Mouse (Mus musculus) CD4-positive, CD25-positive, alpha-beta regulatory T cell, adult 2 months (primary cell): Measurements from ENCODE around the gene Ano10.
"Not testable (repeated sequence)": the region's sequence is repeated elsewhere in the genome, so short reads cannot be mapped to it uniquely, and the experiment has no call there.

Source experiments
- DNase-seq: peaks from one replicate; pipeline ENCODE4 v3.0.0-alpha.2; 2012; ENCODE audit warnings: low read depth, low spot score

The Ano10 gene

DNA sequence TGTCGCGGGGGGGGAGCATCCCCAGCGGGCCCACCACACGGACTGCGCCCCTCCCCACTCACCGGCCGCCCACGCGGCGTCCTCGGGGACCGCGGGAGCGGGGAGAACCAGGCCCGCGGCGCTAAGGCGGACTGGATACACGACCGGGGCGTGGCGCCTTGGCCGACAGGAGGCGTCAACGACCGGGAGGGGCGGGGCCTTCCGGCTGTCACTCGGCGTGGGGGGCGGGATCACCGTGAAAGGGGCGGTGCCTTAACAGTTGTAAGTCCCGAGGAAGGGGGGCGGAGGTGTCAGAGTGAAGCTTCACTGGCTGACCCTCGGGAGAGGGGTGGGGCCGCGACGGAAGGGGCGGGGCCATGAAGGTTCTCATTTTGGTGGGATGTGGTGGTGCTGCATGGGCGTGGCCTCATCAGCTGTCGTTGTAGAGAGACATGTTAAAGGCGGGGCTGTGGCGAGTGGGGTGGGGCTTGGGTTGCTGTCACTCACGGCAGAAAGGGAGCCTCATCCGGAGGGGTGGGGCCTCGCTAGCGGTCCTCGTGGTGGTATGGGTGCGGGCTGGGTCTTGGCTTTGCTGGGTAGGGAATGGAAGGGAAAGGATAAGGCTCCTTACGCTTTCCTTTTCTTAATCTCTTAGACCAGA lies at the start of gene Ano10:
Gene Ano10 (minus strand): TSS at position 182 of the 640 bp plus-strand sequence.
- DNase-seq = peak; percentile 100

DNA sequence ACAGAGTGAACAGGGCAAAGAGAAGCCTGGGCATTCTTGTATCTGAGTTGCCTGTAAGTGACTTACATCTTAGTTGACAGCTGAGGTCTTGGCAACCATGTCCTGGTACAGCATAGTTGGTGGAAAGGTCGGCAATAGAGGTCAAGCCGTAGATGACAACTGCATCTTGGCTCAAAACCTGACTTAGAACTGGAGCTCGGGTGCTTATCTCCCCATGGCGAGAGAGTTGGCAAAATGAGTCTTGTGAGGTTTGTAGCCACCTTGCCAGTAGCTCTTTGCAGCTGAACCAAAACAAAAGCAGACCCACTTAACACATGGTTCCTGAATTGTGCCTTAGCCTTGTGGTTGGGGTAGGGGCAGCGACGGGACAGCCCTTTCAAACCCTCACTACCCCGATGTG lies 49.2 kb upstream of the Ano10 start:
- no peak for DNase-seq

DNA sequence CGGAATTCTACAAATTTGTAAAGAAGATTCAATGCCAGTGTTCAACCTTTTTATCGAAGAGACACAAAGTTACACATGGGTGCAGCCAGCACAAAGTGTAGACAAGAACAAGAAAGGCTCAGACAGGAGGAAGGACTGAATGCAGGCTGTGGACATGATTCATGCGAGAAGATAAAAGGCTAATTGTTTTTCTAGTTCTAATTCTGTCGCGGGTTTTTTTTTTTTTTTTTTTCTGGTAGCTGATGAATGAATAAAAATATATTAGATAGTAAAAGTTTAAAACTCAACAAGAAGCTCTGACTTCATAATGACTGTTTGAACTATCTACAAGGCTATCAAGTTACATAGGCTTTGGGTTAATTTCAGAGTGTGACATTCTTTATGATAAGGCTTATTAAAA lies 45.7 kb upstream of the Ano10 start:
- DNase-seq = no peak

DNA sequence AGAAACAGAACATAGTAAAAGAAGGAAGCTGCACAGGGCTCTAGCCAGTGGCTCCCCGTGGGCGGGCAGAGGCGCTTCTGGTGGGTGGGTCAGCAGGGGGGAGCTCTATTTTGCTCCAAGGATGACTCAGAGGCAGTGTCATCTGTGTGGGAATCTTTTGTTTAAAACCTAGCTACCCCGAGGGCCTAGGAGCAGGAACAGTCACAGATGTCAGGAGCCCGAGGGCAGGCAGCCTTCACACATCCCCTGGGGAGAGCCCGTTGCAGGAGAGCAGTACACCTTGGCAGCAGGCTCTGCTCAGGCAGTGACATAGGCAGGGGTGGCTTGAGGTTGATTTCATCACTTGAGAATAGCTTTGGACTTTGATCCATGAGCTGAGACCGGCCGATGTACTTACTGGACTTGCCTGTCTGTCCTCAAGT lies 43.3 kb upstream of the Ano10 start:
- DNase-seq = no peak

DNA sequence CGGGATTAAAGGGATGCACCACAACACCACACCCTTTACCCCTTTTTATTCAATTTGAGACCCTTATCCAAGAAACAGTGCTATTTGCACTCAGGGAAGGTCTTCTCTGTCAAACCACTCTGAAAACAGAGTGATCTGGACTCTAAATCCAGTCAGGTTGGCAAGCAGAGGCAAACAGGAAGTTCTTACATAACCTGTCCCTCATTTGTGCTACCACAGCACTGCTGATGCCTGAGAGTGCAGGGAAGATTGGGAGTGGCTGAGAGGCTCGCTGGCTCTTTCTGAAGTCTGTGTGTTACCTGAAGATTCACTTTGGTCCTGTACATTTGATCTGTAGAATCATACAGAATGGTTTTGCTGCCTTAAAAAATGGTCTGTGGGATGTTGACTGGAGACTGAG lies 42.5 kb upstream of the Ano10 start:
- no peak for DNase-seq

DNA sequence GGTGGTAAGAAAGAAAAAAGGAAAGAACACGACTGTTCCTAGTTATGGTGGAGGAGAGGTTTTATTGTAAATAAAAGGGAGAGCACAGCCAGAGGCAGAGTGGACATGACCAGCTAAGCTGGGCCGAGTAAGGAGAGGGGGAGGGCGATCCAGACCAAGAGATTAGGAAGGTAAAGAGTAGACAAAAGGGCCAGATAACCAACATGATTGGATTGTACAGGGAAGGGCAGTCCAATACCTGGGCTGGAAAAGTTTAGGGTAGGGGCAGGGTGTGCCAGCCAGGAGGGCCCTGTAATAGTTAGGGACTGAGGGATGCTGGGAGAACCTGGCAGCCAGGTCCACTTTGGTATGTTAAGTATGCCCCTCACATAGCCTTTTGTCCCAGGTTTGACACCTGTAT lies 34.0 kb upstream of the Ano10 start:
- no peak for DNase-seq

DNA sequence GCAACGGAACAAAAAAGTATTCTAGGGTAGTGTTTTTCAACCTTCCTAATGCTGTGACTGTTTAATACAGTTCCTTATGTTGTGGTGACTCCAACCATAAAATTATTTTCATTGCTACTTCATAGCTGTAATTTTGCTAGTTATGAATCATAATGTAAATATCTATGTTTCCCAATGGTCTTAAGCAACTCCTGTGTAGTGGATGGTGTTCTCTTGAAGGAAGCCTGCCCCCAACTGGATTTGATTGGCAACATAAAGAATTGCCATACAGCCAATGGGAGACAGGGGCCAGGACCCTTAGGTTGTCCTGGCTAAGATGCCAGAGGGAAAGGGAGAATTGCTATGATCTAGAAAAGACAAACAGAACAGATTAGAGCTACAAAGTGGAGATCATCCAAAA lies 31.8 kb upstream of the Ano10 start:
- DNase-seq = no peak

DNA sequence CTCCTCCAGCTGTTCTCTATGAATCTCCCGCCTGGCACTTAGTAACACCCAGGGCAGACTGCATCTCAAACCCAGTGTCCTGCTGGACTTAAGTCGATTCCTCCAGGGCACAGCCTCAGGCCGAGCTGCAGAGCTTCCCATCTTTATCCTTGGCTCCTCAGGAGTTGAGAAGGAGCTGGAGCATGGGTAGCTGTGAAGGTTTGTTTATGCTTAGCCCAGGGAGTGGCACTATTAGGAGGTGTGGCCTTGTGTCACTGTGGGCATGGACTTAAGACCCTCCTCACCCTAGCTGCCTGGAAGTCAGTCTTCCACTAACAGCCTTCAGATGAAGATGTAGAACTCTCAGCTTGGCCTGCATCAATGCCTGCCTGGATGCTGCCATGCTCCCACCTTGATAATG lies 28.1 kb upstream of the Ano10 start:
- DNase-seq = no peak

DNA sequence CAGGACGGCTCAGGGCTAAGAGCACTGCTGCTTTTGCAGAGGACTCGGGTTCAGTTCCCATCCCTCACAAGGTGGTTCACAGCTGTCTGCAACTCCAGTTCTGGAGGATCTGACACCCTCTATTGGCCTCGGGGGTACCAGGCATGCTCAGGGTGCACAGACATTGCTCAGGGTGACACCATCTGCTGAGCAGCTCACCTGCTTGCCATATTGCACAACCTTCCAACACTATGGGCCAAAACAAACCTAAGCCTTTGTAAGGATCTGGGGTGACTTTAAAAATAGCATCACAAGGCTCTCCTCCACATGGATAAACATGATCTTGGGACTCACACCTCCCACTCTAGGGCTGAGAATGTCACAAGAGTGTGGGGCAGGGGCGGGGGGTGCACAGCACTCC lies 26.4 kb upstream of the Ano10 start:
- no peak for DNase-seq

DNA sequence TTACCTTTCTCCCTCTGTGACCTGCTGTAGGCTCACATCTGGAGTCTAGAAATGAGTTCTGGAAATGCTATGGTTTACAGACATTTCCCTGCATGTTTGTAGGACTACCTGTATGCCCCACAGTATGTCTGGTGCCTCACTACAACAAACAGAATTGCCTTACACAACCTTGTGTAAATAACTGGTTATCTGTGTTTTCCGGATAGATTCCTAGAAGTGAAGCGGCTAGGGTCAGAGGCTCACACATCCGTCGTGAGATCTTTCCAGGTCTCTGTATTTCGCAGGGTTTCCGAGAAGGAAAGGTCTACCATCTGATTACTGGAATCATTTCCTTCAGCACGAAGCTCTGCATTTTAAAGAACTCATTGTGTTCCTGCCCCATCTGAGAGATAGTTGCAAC lies 22.3 kb upstream of the Ano10 start:
- DNase-seq = no peak

DNA sequence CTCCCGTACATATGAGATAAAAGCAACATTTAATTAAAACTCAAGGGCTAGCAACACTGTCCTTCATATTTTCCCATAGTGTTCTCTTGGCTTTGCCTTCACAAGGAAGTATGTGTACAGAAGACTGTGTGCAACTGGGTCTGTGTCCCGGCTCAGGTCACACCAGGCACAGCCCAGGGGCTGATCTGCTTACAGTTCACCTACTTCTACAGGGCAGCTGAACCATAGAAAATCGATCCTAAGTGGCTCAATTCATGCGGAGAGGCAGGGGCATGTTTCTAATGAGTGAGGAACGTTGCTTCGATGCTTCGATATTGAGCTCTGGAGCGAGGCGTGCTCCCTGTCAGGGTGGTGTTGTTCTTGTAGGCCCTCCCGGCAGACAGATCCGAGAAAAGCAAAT lies 21.3 kb upstream of the Ano10 start:
- no peak for DNase-seq

DNA sequence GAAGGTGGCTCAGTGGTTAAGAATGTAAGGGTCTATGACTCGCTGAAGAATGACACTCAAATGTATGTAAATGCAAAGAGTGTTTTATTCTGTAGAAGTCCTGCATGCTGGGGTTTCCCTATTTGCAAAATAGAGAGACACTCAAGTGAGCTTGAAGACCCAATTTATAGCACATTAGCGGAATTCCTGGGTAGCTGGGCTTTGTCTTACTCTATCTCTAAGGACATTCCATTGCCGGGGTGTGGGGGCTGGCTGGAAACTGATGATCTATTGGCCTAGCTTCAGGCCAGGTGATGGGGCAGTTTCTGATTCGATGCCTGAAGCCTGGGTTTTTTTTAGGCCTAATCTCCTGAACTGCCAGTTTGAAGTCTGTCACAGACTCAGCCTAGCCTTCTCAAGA lies 20.7 kb upstream of the Ano10 start:
- DNase-seq = no peak

DNA sequence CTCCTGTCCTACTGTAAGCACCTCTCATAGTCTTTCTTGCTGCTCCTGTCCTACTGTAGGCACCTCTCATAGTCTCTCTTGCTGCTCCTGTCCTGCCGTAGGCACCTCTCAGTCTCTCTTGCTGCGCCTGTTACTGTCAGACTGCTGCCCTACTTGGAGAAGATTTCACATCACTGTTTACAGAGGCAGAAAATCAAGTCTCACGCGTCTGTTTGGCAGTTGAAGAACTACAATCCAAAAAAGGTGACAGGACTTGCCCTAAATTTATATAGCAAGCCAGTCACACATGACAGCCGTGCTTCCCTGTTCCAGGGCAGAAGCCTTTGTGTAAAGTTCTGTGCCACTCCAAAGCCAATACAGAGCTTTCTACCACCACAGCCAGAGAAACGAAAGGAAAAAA lies 20.2 kb upstream of the Ano10 start:
- DNase-seq = no peak

DNA sequence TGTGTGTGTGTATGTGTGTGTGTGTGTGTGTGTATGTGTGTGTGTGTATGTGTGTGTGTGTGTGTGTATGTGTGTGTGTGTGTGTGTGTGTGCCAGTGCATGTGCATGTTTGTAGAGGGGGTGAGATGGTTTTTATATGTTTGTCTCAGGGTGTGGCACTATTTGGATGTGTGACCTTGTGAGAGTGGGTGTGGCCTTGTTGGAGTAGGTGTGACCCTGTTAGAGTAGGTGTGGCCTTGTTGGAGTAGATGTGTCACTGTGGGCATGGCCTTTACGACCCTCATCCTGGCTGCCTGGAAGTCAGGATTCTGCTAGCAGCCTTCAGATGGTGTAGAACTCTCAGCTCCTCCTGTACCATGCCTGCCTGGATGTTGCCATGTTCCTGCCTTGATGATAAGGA lies 18.9 kb upstream of the Ano10 start:
- DNase-seq = not testable (repeated sequence)

DNA sequence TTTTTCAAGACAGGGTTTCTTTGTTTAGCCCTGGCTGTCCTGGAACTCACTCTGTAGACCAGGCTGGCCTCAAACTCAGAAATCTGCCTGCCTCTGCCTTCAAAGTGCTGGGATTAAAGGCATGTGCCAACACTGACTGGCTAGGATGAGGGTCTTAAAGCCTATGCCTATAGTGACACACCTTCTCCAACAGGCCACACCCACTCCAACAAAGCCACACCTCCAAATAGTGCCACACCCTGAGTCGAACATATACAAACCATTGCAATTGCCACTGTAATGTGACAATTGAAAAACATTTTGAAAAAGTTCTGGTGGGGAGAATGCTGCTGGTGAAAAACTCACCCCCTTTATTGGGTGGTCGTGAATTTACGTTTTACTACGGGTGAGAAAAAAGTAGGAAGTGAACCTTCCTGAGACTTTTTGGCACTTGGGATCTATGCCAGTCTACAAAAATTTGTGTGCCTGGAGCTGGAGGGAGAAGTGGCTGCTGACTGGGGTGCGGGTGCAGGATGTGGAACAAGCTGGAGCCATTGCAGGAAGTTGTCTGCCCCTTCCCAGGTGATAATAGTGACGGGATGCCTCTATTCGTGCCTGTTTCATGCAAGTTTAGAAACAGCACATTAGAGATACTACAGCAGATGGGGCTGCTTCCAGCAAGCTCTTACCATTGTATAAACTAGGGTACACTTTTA lies 18.2 kb upstream of the Ano10 start:
- DNase-seq = no peak

DNA sequence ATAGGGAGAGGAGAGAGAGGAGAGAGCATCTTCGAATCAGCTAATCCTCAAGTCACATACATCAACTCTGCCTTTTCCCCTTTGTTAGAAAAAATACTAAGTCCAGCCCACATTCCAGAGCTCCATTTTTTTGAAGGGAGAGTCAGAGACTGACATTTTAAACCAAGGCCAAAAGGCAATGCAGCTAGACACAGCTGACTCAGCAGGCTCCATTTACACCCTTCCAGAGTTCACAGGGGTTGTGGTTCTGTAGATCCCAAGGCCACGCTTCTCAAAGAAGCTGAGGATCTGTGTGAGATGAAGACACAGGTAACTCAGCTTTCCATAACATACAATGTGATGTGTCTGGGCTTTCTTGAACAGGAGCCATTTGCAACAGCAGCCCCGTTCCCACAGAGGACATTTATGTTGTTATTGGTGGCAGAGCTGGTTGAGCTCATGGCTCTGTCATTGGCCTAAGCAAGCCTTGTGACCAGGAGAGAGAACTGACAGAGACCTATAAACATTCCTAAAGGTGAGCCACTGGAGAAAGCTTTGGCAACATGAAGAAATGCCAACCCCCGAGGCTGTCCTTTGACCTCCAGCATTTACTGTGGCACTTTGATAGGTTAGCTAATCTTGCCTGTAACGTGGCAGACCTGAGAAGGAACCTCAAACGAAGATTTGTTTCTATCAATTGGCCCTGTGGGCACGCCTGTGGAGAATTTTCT lies 17.0 kb upstream of the Ano10 start:
- peak; percentile 5 for DNase-seq

DNA sequence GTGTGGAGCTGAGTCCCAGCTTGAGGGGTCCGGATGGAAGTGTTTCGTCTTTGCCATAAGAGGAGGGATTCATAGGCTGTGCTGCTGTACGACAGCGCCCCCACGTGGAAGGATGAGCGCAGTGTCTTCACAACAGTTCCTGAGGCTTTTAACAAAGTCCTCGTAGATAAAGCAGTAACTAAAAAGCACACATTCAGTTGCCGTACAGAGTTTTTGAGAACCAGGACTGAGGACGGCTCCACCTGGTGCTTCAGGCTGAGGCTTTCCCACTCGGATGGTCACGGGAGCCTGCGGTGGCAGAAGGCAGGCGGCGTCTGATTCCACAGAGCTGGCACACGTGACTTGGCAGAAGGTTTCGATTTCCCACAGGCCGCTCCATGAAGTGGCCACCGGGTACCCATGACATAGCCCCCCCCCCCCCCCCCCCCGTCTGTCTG lies 16.4 kb upstream of the Ano10 start:
- DNase-seq = peak; percentile 91

DNA sequence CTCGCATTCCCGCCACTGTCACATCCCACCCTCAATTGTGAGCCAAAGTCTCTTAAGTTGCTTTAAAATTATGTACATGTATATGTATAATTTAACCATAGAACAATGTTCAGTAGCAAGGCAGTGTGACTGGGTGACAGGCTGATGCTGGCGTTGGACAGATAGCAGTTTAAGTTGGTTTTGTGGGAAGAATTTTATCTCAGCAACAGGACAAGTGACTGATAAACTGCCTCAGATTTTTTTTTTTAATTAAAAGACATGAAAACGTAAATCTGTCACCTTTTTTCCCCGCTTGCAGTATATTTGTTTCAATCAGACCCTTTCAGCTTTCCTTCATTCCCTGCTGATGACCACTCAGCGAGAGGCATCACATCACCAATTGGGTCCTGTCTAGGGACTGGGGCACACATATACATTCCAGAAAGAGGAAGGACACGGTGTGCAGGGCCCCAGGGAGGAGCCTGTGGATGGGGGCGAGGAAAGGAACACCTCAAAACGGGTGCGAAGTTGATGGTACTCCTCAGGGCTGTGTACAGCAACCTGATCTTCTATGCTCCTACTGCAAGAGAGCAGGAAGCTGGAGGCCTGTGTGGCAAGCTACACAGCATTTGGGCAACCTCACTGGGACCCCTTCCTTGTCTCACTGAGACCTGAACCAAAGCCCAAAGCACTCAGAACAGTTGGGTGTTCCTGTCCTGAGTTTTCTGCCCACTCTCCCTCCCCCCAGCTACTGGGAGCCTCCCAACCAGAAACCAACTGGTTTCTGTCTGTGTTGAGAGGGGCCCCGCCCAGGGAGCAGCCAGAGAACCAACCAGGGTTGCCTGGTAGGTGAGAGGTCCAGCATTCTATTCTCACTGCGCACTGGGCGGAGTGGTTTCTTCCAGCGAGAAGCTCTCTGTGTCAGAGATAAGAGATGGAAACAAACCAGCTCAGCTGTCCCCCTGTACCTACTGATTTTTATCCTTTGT lies 15.1 kb upstream of the Ano10 start:
- no peak for DNase-seq

DNA sequence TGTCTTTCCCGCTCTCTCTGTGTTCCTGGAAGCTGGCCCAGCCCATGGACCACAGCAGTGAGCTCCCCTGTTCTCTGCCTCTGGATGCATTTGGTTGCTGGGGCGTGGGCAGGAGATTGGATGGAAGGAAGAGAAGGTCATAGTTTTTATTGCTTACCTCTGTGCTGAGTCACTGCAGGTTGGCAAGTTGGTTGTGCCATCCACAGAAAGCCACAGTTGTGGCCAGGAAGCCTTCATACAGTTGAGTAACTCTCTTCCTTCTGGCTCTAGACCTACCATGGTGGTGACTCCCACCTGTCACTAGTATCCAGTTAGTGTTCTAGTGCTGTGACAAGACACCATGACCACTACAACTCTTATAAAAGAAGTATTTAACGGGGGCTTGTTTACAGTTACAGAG lies 11.1 kb upstream of the Ano10 start:
- no peak for DNase-seq

DNA sequence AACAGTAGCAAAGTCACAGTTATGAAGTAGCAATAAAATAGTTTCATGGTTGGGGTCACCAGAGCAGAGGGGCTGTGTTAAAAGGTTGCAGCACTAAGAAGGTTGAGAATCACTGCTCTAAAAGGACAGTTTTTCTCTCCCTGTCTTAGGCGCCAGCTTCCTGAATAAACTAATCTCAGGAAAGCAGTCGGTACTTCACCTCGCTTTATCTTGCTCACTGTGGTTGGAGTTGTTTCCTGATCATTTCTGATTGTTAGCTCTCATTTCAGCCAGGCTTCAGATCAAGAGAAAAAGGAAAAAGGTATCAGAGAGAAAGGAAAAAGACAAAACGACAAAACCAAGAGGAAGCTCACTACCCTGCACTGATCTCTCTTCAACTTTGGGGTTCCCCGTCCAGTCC lies 1.9 kb upstream of the Ano10 start:
- DNase-seq = no peak

DNA sequence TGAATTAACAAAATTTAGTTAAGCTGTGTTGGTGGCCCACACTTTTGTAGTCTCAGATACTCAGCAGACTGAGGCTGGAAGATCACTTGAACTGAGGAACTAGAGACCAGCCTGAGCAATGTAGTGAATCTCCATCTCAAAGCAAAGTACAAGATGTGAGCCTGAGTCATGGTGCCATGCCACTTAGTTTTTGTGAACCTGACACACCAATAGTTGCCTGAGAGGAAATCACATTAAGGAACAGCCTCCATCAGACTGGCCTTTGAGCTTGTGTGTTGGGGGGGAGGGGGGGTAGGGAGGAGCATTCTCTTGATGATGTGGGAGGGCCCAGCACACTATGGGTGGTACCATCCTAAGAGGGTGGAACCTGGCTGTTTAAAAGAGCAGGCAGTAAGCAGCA lies 1.2 kb upstream of the Ano10 start:
- DNase-seq = peak; percentile 44

DNA sequence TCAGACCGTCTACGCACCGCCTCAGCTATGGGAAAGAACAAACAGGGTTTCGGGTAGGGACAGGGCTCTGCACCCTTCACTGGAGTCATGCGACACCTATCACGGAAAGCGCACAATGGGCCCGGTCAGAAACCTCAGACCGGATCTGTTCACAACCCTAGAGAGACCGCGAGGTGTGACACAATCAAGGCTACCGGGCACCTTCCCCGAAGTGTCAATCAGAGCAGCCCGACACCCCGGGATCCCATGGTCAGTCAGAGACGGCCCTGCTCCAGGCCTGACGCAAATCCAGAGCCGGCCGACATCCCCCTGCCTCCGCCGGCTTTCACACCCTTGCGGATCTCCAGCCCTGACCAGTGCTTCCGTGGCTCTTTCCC lies 370 bp downstream of the Ano10 start:
- DNase-seq = peak; percentile 65
